Mouse (Mus musculus) hindbrain, embryonic 12.5 days (tissue): ENCODE measurements around the gene Gm6460. TPM values are rescaled to one million over a fixed set of nuclear protein-coding genes. Genes with fewer than 3 reads are reported as not detected.
"Not testable (repeated sequence)": the region's sequence is repeated elsewhere in the genome, so short reads cannot be mapped to it uniquely, and the experiment has no call there.

Experiments used
- ATAC-seq: fragments of 200-750 bp; cut with Nextera tagmentation; 2 replicates; pipeline ENCODE4 v1.8.0; 2017; ENCODE audit warnings: moderate TSS enrichment; ENCODE audit not compliant: low FRiP score
- H3K27ac ChIP-seq: fragments of 300-500 bp; sonication (generic); 2 replicates; pipeline ENCODE4 v1.5.1; 2016; ENCODE audit warnings: mild to moderate bottlenecking
- H3K27me3 ChIP-seq: fragments of 300-500 bp; sonication (generic); 2 replicates; pipeline ENCODE4 v1.6.1; 2016; ENCODE audit warnings: mild to moderate bottlenecking
- H3K36me3 ChIP-seq: fragments of 300-500 bp; sonication (generic); 2 replicates; pipeline ENCODE4 v1.6.1; 2016; ENCODE audit warnings: mild to moderate bottlenecking
- H3K4me1 ChIP-seq: fragments of 300-500 bp; sonication (generic); 2 replicates; pipeline ENCODE4 v1.6.1; 2016
- H3K4me2 ChIP-seq: fragments of 300-500 bp; sonication (generic); replicated peaks from 2 replicates; pipeline ENCODE4 v1.6.1; 2016; ENCODE audit warnings: mild to moderate bottlenecking
- H3K4me3 ChIP-seq: fragments of 300-500 bp; sonication (generic); 2 replicates; pipeline ENCODE4 v1.5.1; 2016; ENCODE audit warnings: mild to moderate bottlenecking
- H3K9ac ChIP-seq: fragments of 300-500 bp; sonication (generic); 2 replicates; pipeline ENCODE4 v1.6.1; 2016; ENCODE audit warnings: mild to moderate bottlenecking, moderate library complexity
- H3K9me3 ChIP-seq: fragments of 300-500 bp; sonication (generic); replicated peaks from 2 replicates; pipeline ENCODE4 v1.6.1; 2016; ENCODE audit warnings: mild to moderate bottlenecking
- WGBS: fragments of 180-500 bp; shearing (Covaris S2); methylation state at CpG from one replicate; pipeline ENCODE4 v1.1.7; 2016; 5-methylcytosine and 5-hydroxymethylcytosine counted together
- polyA plus RNA-seq: library from polyadenylated mRNA; unstranded; fragments of >200 nt; fragmentation: Nextera tagmentation; extraction: Ambion mirVana; gene quantifications from 2 replicates; pipeline ENCODE4 v1.2.1, GENCODE M21; 2016

Gm6460 gene
- not detected in 2 replicates for polyA plus RNA-seq

GRCm38 (mm10) chr5:11594613-11595012, at the start of gene Gm6460:
Gene Gm6460, plus strand, starts transcription at chr5:11594913.
- not testable (repeated sequence) for H3K9me3 ChIP-seq, H3K27ac ChIP-seq, H3K4me1 ChIP-seq, H3K4me2 ChIP-seq, H3K36me3 ChIP-seq, H3K9ac ChIP-seq, H3K27me3 ChIP-seq, H3K4me3 ChIP-seq, ATAC-seq
- WGBS: no CpG with 5 or more reads among the region's 3 CpGs

Other genes with a start within 250 kb of the Gm6460 start
- gene Gm8897, start 178.5 kb upstream of the Gm6460 start, polyA plus RNA-seq: not detected in 2 replicates
- not detected in 2 replicates for gene Gm8906, start 92.2 kb upstream of the Gm6460 start, polyA plus RNA-seq
- not detected in 2 replicates for gene Gm8922, start 87.0 kb downstream of the Gm6460 start, polyA plus RNA-seq
- not detected in 2 replicates for gene Gm8926, start 175.6 kb downstream of the Gm6460 start, polyA plus RNA-seq